Mouse (Mus musculus): ENCODE results near the gene Fbxl22. TPM values are rescaled to one million over a fixed set of nuclear protein-coding genes. Genes with fewer than 3 reads are reported as not detected.

Fbxl22 gene
- total RNA-seq (2021), result under 1 TPM; 0.35 to 0.52 TPM

DNA sequence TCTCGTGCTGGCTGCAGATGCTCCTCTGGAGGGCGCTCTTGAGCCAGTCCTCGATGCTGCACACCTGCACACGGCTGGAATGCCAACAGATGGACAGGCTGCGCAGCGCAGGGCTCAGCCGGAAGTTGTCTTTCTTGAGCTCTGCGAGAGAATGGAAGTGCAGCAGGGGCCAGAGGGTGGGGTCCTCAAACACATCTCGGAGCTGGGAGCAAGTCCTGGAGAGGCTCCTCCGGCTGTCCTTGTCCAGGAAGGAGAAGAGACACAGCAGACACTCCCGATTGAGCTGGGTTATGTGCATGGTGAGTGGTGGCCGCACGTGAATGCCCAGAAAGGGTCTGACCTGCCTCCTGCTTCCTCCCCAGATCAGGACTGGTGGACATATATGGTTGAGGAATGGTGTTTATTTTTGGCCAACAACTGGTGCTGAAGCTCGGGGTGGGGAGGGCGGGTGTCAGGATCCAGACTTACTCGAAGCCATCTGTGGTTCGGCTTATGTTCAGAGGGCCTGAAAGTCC lies at the start of gene Fbxl22:
Gene Fbxl22 (minus strand): TSS at position 338 of the 515 bp plus-strand sequence.
- intact Hi-C loops (cut with DNase I), result loop anchor here (5.0 to 10.0 kb wide), 3 partner anchors 278 to 430 kb away; partner anchors contain the start of gene Rps27l
- peak in 1 of 2 experiments; percentile 47 for DNase-seq (ENCODE audit: low spot score in 2 of 2)

DNA sequence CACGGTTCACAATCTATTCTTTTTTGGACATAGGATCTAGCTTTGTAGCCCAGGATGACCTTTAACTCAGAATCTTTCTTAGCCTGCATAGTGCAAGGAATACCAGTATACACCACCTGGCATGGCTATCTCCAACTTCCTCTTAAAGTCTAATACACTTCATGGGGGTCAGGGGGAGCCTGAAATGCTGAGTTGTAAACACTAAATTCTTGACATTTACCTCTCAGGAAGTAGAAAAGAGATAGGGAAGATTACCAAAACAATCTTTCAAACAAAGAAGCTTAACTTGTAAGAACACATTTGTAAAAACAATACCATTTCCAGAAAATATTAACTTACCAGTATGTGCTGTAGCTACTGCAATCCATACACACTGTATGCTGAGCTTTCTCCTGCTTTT lies 47.8 kb upstream of the Fbxl22 start:
- DNase-seq (ENCODE audit: low spot score in 2 of 2), result no peak
- intact Hi-C loops (cut with DNase I), result no loop called here

DNA sequence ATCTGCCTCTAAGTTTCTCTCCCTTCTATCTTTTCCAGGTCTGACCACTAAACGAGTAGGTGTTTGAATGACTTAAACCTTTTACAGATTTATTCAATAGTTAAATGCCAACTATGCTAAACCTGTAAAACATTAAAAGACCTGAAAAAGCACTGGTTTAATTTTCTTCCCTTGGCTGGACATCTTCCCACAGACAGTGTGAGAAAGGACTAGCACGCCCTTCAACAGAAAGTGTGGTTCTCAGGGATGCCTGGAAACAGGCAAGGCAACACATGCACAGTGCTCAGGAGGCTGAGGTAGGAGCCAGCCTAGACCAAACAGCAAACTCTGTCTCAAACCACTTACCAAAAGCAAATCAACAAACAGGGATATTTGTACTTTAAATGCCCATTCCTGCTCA lies 47.1 kb upstream of the Fbxl22 start:
- intact Hi-C loops (cut with DNase I), result no loop called here
- DNase-seq (ENCODE audit: low spot score in 2 of 2), result no peak

DNA sequence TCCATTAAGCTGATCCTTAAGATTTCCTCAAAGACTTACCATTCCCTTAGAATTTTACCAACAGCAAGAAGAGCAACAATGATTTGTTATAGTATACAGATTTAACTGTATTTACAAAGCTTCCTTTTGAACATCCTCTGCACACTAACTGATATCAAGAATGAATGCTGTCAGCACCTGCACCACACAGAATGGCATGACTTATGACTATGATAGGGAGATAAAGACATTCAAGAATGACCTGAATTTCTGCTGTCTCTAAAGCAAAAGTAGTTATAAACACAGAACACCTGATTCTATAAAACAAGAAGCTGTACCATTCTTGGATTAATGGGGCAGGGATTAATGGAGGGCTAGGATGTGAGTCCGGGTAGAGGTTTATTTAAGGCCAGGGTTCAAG lies 46.3 kb upstream of the Fbxl22 start:
- intact Hi-C loops (cut with DNase I), result no loop called here
- no peak for DNase-seq (ENCODE audit: low spot score in 2 of 2)

DNA sequence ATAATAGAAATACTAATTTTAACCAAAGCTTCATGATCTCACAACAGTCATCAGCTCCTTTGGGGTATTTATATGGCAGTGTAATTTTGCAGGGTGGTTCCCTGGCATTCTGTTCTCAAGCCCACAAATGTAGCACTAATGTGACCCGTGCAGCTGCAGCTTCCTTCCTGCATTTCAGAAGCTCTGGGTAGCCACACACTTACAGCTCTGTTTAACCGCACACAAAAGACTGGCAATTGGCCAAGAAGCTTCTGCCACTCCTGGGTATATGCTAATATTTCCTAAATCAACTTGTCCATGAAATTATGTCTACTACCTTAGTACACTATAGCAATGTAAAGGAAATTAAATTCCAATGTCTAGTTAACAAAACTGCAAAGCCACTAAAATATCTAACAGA lies 45.9 kb upstream of the Fbxl22 start:
- no peak for DNase-seq (ENCODE audit: low spot score in 2 of 2)
- intact Hi-C loops (cut with DNase I), result no loop called here

DNA sequence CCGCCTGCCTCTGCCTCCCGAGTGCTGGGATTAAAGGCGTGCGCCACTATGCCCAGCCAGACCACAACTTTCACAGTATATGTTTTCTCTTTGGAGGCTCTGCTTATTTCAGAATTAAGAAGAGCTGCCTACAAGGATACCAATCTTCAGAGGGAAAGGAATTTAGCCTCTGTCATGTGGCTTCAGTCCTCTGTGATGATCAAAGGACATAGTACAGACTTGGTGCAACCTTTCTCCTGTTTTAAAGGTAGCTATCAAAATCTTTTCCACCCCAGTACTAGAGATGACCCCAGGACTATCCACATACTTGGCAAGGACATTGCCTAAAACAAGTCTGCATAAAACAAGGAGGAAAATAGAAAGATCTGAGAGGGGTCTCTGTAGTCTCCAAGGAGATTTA lies 44.6 kb upstream of the Fbxl22 start:
- DNase-seq (ENCODE audit: low spot score in 2 of 2), result no peak
- intact Hi-C loops (cut with DNase I), result no loop called here

DNA sequence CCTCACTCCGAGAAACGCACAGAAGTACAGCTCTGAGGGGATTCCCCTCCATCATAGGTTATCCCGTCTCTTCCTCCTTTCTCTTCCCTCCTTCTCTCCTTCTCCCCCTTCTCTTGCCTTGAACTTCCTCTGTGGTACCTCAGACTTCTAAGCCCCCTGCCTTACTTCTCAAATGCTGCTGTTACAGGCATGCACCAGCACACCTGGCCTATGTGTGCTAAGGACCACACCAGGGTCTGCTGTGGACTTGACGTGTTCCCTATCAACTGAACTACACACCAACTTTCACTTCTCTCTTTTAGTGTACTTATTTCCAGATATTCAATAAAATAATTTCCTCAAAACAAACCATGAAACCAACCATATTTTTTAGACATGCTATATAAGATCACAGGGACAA lies 28.4 kb upstream of the Fbxl22 start:
- no peak for DNase-seq (ENCODE audit: low spot score in 2 of 2)
- intact Hi-C loops (cut with DNase I), result no loop called here

DNA sequence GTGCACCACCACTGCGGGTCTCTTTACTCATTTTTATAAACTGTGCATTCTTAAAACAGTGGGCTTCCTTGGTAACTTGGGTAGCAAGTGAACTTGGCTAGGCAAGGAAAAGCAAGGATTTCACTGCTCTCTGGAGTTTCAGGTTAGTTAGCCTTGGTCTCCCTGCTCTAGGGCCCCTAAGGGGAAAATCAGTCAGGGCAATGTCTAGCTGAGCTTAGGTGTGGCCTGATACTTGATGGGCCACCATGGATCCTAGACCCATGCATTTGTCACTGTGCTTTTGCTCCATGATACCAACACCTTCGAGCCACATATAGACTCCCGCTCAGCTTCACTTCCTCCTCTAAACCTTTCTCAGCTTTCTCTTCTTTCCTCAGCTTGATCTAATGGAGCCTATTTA lies 7.2 kb upstream of the Fbxl22 start:
- no peak for DNase-seq (ENCODE audit: low spot score in 2 of 2)
- intact Hi-C loops (cut with DNase I), result no loop called here

DNA sequence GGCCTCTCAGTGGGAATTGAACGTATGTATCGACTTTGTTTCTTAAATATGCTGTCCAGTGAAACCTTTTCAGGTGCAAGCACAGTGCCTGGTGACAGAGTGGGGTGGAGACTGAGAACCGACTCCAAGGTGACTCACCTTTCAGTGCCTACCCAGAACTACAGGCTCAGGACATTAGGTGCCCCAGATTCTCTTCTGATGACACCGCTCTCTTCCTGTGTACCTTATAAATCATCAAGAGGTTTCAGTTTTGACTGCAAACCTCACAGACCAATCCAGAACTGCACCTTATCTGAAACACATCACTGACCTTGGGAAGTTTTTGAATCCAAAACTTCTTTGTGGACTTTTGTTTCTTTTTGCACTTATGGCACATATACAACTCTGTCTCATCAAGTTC lies 5.9 kb upstream of the Fbxl22 start:
- intact Hi-C loops (cut with DNase I), result no loop called here
- DNase-seq (ENCODE audit: low spot score in 2 of 2), result no peak

DNA sequence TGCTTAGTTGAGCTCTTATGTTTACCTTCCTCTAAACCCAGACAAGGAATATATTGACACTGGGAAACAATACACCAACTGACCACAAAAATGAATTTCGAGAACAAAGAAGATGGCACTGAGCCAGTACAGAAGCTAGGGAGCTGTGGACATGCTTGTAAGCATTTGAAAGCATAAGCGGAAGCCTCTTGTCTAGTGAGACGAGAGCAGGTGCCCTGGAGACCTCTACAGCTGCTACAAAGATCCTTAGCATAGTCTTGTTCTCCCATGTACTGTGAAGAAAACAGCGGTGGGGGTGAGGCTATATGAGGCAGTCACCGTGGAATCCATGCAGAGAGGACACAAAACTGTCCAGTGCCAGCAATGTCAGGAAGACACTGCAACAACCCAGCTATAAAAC lies 4.5 kb upstream of the Fbxl22 start:
- intact Hi-C loops (cut with DNase I), result loop anchor here (10.0 kb wide), 1 partner anchor 426 kb away; the partner anchor contains the start of gene Rps27l
- no peak for DNase-seq (ENCODE audit: low spot score in 2 of 2)

DNA sequence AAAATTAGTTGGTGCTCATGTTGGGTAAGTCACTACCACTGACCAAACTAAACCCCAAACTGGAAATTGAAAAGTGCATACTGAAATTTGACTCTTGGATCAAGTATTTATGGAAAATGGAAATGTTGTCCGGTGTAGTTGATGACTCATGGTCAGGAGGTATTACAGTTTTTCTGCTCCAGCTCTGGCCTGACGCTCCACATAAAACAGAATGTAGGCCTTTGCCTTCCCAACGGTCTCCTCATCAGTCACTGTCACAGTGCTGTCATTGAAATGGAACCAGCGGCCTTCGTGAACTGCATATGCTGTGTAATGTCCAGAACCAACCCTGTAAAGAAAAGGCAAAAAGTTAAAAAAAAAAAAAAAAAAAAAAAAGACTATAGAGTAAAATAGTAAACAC lies 3.9 kb upstream of the Fbxl22 start:
- intact Hi-C loops (cut with DNase I), result loop anchor here (10.0 kb wide), 1 partner anchor 427 kb away; the partner anchor contains the start of gene Rps27l
- DNase-seq (ENCODE audit: low spot score in 2 of 2), result no peak

DNA sequence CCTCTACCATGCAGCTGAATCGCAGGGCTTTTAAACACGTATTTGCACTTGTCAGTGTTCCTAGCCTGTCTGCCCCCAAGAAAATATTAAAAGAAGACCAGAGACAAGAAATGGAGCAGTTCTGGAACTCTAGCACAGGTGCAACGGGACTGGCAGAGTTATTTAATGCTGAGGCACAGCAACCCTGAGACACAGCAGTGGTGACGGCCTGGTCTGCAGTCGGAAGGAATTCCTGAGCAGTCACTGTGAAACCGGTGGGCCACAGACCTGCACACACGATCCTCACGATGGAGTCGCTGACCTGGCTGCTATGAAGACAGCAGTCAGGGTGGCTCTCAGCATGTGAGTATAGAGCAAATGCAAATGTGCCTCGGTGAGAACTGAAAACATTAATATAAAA lies 3.4 kb upstream of the Fbxl22 start:
- intact Hi-C loops (cut with DNase I), result loop anchor here (10.0 kb wide), 1 partner anchor 427 kb away; the partner anchor contains the start of gene Rps27l
- DNase-seq (ENCODE audit: low spot score in 2 of 2), result no peak

DNA sequence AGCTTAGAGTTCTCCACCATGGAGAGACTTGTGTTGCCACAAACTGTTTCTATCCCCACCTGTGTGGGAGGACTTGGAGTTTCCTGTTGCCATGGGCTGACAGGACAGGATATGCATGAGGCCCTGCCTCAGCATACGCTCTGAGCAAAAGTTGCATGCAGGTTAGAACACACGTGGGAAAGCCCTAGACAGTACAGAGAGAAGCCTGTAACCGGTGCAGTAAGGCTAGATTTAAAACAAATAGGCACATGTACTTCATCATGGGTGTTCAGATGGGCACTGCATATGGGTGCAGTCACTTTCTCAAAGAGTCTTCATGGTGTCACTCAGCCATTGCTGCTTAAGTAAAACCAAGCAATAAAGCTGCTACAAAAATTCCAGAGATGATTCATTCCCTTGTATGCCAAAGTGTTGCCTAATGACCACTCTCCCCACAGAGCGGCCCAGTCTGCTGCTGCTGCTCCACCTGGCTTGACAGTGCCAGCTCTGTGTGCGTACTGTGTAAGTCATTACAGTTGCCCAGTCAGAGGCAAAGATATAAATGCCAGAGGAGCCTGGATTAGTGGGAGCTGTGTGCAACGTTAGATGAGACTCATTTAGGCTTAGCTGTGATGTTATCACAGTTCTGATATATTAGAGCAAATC lies 2.0 kb upstream of the Fbxl22 start:
- DNase-seq (ENCODE audit: low spot score in 2 of 2), result no peak
- intact Hi-C loops (cut with DNase I), result loop anchor here (10.0 kb wide), 1 partner anchor 428 kb away; the partner anchor contains the start of gene Rps27l

DNA sequence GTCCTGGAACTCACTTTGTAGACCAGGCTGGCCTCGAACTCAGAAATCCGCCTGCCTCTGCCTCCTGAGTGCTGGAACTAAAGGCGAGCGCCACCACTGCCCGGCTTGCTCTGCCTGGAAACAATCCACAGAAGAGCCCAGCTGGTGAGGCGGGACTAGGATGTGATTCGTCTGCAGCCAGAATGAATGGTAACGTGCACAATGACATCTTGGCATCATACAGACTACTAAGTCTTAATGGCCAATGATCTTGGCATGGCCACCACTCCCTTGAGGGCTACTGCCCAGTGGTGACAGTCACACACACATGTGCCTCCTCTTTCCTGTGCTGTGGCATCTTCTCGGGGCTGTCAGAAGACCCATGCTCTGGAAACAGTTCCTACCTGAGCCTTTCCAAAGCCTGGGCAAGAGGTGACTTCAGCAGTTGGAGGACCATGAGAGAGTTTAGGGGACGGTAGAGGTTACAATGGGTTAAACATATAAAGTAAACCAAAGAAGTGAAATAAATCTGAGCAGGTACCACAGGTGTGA lies 1.4 kb upstream of the Fbxl22 start:
- DNase-seq (ENCODE audit: low spot score in 2 of 2), result no peak
- intact Hi-C loops (cut with DNase I), result loop anchor here (10.0 kb wide), 1 partner anchor 429 kb away; the partner anchor contains the start of gene Rps27l

DNA sequence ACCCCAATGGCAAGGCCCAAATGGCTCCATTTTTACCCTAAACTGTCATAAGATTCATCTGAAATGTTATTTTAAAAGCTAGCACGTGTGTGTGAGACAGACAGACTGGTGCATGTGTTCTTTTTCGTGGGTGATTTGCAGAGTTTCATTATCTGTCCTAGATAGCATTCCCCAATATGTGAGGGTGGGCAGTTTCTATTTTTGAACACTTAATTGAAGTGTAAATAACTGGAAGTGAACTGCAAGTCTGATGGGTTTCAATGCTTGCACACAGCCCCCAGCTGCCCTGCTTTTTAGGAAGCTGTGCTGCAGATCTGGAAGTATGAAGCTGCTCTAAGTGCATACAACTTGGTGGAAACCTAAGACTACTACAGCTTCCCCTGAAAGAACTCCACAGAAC lies 722 bp upstream of the Fbxl22 start:
- DNase-seq (ENCODE audit: low spot score in 2 of 2), result no peak
- intact Hi-C loops (cut with DNase I), result loop anchor here (10.0 kb wide), 1 partner anchor 430 kb away; the partner anchor contains the start of gene Rps27l

DNA sequence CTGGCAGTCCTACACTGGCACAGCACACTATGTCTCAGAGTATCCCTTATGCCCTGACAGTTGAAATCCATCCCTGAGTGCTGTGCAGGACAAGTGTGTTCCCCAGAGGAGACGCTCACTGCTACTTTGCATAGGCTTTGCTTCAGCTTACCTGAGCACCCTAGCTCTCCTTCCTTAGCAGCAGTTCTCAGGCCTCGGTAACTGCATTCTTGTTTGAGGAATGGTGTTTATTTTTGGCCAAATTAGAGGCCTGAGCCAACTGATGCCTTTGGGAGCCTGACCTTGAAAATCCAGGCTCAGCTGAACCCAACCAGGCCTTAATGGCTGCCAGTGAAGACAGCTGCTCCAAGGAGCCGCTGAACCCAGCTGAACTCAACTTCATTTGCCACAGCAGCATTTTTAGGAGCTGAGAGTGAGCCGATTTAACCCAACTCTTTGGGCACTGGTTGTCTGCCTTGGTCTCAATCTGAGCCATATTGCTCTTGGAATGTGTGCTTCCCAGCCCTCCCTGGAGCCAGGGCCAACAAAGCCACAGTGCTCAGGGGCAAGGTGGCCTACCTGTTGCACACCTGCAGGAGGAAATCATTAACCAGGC lies 635 bp downstream of the Fbxl22 start:
- DNase-seq (ENCODE audit: low spot score in 2 of 2), result no peak
- intact Hi-C loops (cut with DNase I), result loop anchor here (2.0 to 10.0 kb wide), 4 partner anchors 79 to 431 kb away; partner anchors contain the start of genes Rps27l and Usp3

DNA sequence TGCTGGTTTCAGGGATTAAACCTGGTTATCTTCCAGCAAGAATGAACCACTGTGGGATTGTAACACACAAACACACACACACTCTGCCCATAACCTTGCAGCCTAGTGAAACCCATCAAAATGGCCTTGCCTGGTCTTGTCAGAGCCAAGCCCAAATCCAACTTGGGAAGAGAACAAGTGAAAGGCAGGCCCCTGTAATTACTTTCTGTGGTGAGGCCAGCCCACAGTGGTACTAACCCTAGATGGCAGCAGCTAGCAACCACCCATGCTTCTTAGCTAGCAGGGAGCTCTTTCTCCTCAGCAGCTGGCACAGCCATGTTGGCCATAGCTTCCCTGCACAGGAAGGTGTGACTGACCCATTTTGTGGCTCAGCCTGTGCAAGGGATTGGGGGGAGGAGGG lies 1.2 kb downstream of the Fbxl22 start:
- intact Hi-C loops (cut with DNase I), result loop anchor here (2.0 to 10.0 kb wide), 4 partner anchors 80 to 432 kb away; partner anchors contain the start of genes Rps27l and Usp3
- DNase-seq (ENCODE audit: low spot score in 2 of 2), result peak in 1 of 2 experiments; percentile 37

DNA sequence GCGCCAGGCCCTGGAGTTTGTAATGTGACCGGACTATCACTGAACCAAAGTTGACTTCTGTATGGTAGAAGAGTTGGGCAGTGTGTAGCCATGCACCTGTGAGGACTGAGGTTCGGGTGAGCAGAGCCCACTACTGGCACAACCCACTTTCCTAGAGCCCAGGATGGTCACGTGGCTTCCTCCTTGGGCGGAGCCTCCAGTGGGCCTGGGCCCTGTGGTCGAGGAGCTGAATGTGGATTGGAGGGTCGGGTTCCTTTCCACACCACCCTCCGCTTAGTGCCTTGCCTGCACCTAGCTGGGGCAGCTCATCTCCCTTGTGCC lies 2.1 kb downstream of the Fbxl22 start:
- intact Hi-C loops (cut with DNase I), result loop anchor here (2.0 to 10.0 kb wide), 4 partner anchors 80 to 432 kb away; partner anchors contain the start of genes Rps27l and Usp3
- DNase-seq (ENCODE audit: low spot score in 2 of 2), result peak; percentile 85 to 88

DNA sequence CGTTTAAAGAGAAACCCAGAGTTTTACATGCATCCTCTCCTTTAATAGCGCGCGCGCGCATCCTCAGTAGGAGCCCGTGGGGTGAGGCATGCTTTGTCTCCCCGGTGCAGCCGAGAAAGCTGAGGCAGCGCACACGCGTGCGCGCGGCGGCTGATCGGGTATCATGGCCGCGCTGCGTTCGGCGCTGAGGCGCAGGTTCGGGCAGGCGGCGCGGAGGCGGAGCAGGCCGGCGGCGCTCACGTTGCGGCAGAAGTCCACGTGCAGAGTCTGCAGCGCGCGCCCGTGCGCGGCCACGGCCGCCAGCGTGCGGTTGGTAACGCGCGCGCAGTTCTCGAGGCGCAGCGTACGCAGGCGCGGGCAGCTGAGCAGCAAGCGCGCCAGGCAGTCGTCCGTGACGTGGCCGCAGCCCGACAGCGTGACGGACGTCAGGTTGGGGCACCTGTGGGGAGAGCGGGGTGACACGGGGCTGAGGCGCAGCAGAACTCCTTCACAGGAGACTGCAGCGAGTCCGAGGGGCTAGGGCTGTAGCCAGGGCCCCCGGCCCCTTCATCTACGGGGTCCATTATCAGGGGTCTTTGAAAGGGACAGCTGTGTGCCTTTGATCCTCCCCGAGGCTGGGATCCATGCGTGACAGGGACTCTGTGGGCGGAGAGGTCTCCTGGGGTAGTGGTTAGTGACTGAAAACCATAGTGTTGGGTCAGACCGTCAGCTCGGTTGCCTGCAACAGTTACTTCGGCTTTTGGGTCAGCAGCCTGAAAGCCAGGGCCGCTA lies 2.6 kb downstream of the Fbxl22 start:
- DNase-seq (ENCODE audit: low spot score in 2 of 2), result peak; percentile 96 to 99
- intact Hi-C loops (cut with DNase I), result loop anchor here (2.0 to 10.0 kb wide), 4 partner anchors 81 to 433 kb away; partner anchors contain the start of genes Rps27l and Usp3

DNA sequence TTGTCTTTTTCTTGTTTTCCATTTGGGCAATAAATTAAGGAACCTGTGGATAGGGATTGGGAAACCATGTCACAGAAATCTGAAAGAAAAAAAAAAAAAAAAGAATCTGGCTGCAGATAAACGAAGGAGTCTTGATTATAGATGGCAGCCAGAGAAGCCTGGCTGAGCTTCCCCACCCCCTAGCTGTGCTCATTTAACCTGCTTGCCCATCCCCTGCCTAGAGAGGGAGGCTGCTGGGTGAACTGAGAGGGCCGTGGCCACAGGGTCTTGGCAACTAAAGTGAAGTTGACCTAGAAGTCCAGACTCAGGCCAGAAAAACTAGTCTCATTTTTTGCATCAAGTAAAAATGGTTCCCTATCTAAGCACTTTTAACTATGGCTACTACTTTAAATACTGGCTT lies 3.4 kb downstream of the Fbxl22 start:
- DNase-seq (ENCODE audit: low spot score in 2 of 2), result no peak

More for the DNA sequence above, 3.4 kb downstream of the Fbxl22 start:
- intact Hi-C loops (cut with DNase I), result loop anchor here (5.0 to 10.0 kb wide), 3 partner anchors 281 to 434 kb away; partner anchors contain the start of gene Rps27l

Measured in left cerebral cortex, postnatal 36 days (tissue).